Mouse (Mus musculus) limb, embryonic 13.5 days (tissue): Measurements from ENCODE around the gene Crlf2. TPM values are rescaled to one million over a fixed set of nuclear protein-coding genes. Genes with fewer than 3 reads are reported as not detected.
A peak's percentile ranks its signal among the peaks of the same experiment; 100 is the strongest.

ENCODE experiments used
- ATAC-seq: fragments of 200-750 bp; cut with Nextera tagmentation; 2 replicates; pipeline ENCODE4 v1.8.0; 2017; ENCODE audit warnings: low read depth, moderate number of reproducible peaks, moderate TSS enrichment; ENCODE audit not compliant: low FRiP score
- H3K27ac ChIP-seq: fragments of 300-500 bp; sonication (generic); 2 replicates; pipeline ENCODE4 v1.5.1; 2015; ENCODE audit warnings: inconsistent platforms, mild to moderate bottlenecking, moderate library complexity
- H3K27me3 ChIP-seq: fragments of 300-500 bp; sonication (generic); 2 replicates; pipeline ENCODE4 v1.6.1; 2015; ENCODE audit warnings: mild to moderate bottlenecking, inconsistent platforms
- H3K36me3 ChIP-seq: fragments of 300-500 bp; sonication (generic); 2 replicates; pipeline ENCODE4 v1.6.1; 2015; ENCODE audit warnings: inconsistent platforms, mild to moderate bottlenecking, moderate library complexity
- H3K4me1 ChIP-seq: fragments of 300-500 bp; sonication (generic); 2 replicates; pipeline ENCODE4 v1.6.1; 2015; ENCODE audit warnings: inconsistent platforms
- H3K4me2 ChIP-seq: fragments of 300-500 bp; sonication (generic); replicated peaks from 2 replicates; pipeline ENCODE4 v1.6.1; 2015; ENCODE audit warnings: inconsistent platforms, mild to moderate bottlenecking, moderate library complexity
- H3K4me3 ChIP-seq: fragments of 300-500 bp; sonication (generic); 2 replicates; pipeline ENCODE4 v1.5.1; 2015; ENCODE audit warnings: moderate library complexity, mild to moderate bottlenecking, inconsistent platforms
- H3K9ac ChIP-seq: fragments of 300-500 bp; sonication (generic); 2 replicates; pipeline ENCODE4 v1.6.1; 2015; ENCODE audit warnings: mild to moderate bottlenecking, inconsistent platforms
- H3K9me3 ChIP-seq: fragments of 300-500 bp; sonication (generic); 2 replicates; pipeline ENCODE4 v1.6.1; 2016; ENCODE audit warnings: inconsistent platforms
- WGBS: fragments of 180-500 bp; shearing (Covaris S2); methylation state at CpG from one replicate; pipeline ENCODE4 v1.1.7; 2015; 5-methylcytosine and 5-hydroxymethylcytosine counted together
- polyA plus RNA-seq: library from polyadenylated mRNA; unstranded; fragments of >200 nt; fragmentation: Nextera tagmentation; extraction: Ambion mirVana; gene quantifications from 2 replicates; pipeline ENCODE4 v1.2.1, GENCODE M21; 2015

Gene Crlf2
- 10.5 and 10.6 TPM in 2 replicates for polyA plus RNA-seq

DNA sequence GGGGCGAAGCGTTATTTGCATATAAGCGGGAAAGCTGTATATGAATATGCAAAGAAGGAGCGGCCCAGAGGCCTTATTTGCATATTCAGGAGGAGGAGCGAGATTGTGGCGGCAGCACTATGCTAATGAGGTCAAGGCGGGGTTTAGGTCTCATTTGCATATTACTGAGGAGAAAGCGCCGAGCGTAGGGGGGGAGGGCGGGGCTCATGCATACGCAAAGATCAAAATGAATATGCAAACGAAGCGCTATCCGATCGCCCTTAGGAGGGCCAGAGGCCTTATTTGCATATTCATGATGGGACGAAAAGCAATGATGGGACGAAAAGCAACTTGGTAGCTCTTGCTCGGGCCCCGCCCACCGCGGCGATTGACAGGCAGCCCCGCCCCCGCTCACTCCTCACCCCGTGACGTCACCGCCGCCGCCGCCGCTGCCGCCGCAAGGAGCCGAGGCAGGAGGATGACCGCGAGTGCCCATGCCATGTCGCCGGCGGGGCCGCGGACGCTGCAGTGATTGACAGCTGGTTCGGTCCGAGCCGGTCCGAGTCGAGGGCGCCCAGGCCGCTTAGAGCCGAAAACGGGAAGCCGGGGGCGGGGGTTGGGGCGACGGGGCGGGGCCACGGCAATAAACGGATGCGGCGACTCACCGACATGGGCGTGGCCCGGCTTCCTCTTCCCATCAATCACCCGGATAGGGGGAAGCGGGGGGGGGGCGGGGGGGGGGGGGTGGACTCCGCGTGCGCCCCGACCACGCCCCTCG, at the start of gene Crlf2:
Gene Crlf2 (minus strand): TSS at position 590 of the 757 bp plus-strand sequence.
- peaks cover 24% of the 10 kb centered on the region for H3K36me3 ChIP-seq
- H3K9me3 ChIP-seq, result peaks cover 39% of the 10 kb centered on the region
- H3K9ac ChIP-seq, result peak within 1 kb of the TSS; percentile 64
- H3K4me2 ChIP-seq, result peak within 1 kb of the TSS; percentile 56
- no peaks in the 10 kb centered on the region for H3K27me3 ChIP-seq
- under 1% methylated on average over 51 of the region's 73 CpGs for WGBS
- peak; percentile 45 for ATAC-seq
- H3K4me3 ChIP-seq, result peak within 1 kb of the TSS; percentile 66
- no peaks in the 10 kb centered on the region for H3K4me1 ChIP-seq
- H3K27ac ChIP-seq, result peak within 1 kb of the TSS; percentile 92

DNA sequence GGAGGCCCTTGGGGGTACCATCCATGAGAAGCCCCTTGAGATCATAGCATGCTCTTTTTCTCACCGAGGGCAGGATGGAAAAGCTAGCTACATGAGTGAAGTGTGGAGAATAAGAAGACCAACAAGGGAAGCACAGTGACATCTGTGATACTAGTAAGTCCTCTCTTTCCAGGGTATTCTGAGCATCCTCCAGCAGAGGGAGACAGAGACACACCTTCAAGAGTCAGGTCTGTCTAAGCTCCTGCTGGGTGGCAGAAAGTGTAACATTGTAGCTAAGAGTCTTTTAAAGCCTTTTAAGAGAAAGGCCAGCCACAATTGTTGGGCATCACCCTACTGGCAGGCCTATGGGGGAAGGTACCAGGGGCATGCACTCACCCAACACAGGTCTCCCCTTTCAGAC, 43.8 kb upstream of the Crlf2 start:
- H3K9me3 ChIP-seq, result peaks cover 3% of the 10 kb centered on the region; the same call in 1 of the 2 replicates
- no peaks in the 10 kb centered on the region for H3K4me1 ChIP-seq
- H3K9ac ChIP-seq, result no peak overlapping the region
- no peak overlapping the region for H3K27ac ChIP-seq
- no peak for ATAC-seq
- 34% methylated on average over 1 of the region's 1 CpGs for WGBS
- no peak overlapping the region for H3K4me3 ChIP-seq
- H3K27me3 ChIP-seq, result no peaks in the 10 kb centered on the region
- H3K4me2 ChIP-seq, result no peak overlapping the region
- H3K36me3 ChIP-seq, result no peaks in the 10 kb centered on the region

DNA sequence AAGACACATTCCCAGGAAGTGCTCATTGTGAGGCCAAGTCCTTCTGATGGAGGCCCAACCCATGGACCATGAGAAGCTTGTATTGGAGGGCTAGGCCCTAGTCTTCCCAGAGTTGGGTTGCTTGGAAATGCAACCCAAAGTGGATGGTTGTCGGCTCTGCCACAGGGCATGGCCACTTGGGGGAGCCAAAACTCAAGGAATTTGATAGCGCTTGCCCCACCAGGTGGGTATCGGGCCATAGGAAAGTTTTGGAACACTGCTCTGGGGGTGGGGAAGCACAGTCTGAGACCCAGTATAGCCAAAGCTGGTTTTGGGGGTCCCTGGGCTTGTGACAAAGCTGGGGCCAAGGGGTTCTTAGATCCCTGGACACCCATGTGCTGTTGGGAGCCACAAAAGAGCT, 42.3 kb upstream of the Crlf2 start:
- no peaks in the 10 kb centered on the region for H3K36me3 ChIP-seq
- ATAC-seq, result no peak
- H3K4me3 ChIP-seq, result no peak overlapping the region
- no peaks in the 10 kb centered on the region for H3K4me1 ChIP-seq
- no peak overlapping the region for H3K4me2 ChIP-seq
- no peak overlapping the region for H3K9ac ChIP-seq
- 9% methylated on average over 3 of the region's 3 CpGs for WGBS
- H3K27me3 ChIP-seq, result no peaks in the 10 kb centered on the region
- no peak overlapping the region for H3K27ac ChIP-seq
- H3K9me3 ChIP-seq, result peaks cover 7% of the 10 kb centered on the region; the same call in 1 of the 2 replicates

DNA sequence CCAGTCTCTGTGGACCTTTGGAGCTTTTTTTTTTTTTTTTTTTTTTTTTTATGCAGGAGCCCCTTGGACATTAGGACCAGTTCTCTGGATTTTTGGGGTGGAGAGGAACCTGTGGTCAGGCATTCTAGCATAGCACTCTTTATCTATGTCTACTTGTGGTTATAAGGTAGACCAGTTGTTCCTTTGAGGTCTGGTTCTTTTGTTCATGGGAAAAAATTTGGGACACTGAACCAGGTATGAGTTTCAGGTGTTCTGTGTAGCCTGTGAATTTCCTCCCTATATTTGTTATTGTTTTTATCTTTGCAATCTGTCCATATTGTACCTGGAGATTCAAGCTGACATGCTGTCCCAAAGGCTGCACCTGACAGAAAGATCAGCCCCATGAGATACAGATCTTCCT, 40.1 kb upstream of the Crlf2 start:
- no peaks in the 10 kb centered on the region for H3K36me3 ChIP-seq
- no peak overlapping the region for H3K4me2 ChIP-seq
- no peaks in the 10 kb centered on the region for H3K27me3 ChIP-seq
- no peak overlapping the region for H3K4me3 ChIP-seq
- H3K27ac ChIP-seq, result no peak overlapping the region
- no peak for ATAC-seq
- no peak overlapping the region for H3K9ac ChIP-seq
- H3K4me1 ChIP-seq, result no peaks in the 10 kb centered on the region
- peaks cover 7% of the 10 kb centered on the region; the same call in 1 of the 2 replicates for H3K9me3 ChIP-seq

DNA sequence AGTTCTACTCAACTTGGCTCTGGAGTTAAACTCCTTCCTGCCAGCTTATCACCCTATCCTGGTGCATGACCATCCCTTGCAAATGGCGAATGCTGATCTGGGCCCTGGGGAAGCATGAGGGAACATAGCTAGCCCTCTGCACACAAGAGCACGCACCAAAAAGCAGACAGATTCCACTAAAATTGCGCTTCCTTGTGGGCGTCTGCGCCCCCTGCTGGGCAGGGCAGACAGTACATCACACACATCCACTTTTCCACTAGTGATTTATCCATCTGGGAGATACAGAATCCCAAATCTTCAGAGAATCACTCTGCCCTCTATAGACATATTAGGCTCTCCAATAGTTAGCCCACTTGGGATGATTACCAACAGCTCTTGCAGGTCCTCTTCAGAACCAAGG, 37.9 kb upstream of the Crlf2 start:
- Histone ChIP-seq H3K36me3 (no peaks in the 10 kb centered on the region), H3K4me3 (no peak overlapping the region), H3K4me1 (no peaks in the 10 kb centered on the region), H3K4me2 (no peak overlapping the region), H3K27ac (no peak overlapping the region), H3K27me3 (no peaks in the 10 kb centered on the region), H3K9ac (no peak overlapping the region), H3K9me3 (peaks cover 7% of the 10 kb centered on the region; the same call in 1 of the 2 replicates)
- 34% methylated on average over 5 of the region's 5 CpGs for WGBS
- ATAC-seq, result no peak

DNA sequence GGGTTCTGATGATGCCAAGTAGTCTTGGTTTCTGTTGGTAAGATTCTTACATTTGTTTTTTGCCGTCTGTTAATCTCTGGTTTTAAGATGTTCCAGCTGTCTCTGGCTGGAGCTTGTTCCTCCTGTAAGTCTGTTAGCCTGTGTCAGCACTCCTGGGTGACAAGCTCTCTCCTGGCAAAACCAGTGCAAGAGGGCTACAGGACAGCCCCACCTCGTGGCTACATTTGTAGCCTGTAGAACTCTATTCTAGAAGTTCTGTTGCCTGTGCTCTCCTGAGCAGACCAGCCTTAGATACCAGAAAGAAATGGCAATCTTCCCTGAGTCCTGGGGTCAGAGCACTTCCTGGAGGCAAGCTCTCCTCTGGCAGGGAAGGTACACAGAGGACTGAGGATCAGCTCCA, 4.0 kb upstream of the Crlf2 start:
- Histone ChIP-seq H3K4me3 (no peak overlapping the region), H3K4me2 (no peak overlapping the region), H3K9me3 (peaks cover 8% of the 10 kb centered on the region; the same call in 1 of the 2 replicates), H3K36me3 (no peaks in the 10 kb centered on the region), H3K27ac (no peak overlapping the region), H3K9ac (no peak overlapping the region), H3K27me3 (no peaks in the 10 kb centered on the region), H3K4me1 (no peaks in the 10 kb centered on the region)
- ATAC-seq, result no peak
- 65% methylated on average over 2 of the region's 2 CpGs for WGBS

DNA sequence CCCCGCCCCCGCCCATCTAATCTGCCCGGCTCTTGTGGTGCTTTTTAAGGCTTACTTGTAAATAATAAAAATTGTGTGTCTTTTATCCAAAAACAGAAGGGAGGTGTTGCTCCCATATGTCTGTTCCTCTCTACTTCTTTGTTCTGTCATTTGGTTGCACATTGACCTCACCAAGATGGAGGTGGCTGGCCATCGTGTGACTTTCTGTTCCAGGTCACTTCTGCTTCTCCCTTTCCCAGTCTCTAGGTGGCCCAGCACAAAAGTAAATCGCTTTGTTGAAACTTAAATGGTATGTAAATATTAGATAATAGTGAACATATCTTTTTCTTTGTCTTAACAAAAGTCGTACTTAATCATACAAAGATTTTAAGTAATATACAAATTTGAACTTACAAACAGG, 398 bp upstream of the Crlf2 start:
- H3K9ac ChIP-seq, result no peak overlapping the region
- no peak for ATAC-seq
- peaks cover 21% of the 10 kb centered on the region for H3K36me3 ChIP-seq
- peak overlapping the region; percentile 66 for H3K4me3 ChIP-seq
- H3K27me3 ChIP-seq, result no peaks in the 10 kb centered on the region
- 23% methylated on average over 6 of the region's 6 CpGs for WGBS
- peak overlapping the region; percentile 56 for H3K4me2 ChIP-seq
- no peaks in the 10 kb centered on the region for H3K4me1 ChIP-seq
- H3K27ac ChIP-seq, result no peak overlapping the region
- H3K9me3 ChIP-seq, result peaks cover 34% of the 10 kb centered on the region

DNA sequence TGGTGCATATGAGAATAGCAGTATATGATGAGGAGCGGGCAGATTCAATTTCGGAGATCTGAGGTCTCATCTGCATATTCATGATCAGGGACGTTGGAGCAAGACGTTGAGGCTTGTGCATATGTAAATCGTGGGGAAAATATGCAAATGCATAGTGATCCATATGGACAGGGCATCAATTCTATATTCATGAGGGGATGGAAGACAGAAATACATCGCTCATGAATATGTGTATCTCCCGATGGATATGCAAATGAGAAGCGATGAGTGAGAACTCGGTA, 730 bp downstream of the Crlf2 start:
- Histone ChIP-seq H3K27ac (peak overlapping the region; percentile 92), H3K9ac (no peak overlapping the region), H3K36me3 (peaks cover 26% of the 10 kb centered on the region), H3K4me3 (peak overlapping the region; percentile 66), H3K4me1 (no peaks in the 10 kb centered on the region), H3K4me2 (peak overlapping the region; percentile 56), H3K27me3 (no peaks in the 10 kb centered on the region), H3K9me3 (peaks cover 44% of the 10 kb centered on the region)
- ATAC-seq, result no peak
- 2% methylated on average over 9 of the region's 9 CpGs for WGBS

DNA sequence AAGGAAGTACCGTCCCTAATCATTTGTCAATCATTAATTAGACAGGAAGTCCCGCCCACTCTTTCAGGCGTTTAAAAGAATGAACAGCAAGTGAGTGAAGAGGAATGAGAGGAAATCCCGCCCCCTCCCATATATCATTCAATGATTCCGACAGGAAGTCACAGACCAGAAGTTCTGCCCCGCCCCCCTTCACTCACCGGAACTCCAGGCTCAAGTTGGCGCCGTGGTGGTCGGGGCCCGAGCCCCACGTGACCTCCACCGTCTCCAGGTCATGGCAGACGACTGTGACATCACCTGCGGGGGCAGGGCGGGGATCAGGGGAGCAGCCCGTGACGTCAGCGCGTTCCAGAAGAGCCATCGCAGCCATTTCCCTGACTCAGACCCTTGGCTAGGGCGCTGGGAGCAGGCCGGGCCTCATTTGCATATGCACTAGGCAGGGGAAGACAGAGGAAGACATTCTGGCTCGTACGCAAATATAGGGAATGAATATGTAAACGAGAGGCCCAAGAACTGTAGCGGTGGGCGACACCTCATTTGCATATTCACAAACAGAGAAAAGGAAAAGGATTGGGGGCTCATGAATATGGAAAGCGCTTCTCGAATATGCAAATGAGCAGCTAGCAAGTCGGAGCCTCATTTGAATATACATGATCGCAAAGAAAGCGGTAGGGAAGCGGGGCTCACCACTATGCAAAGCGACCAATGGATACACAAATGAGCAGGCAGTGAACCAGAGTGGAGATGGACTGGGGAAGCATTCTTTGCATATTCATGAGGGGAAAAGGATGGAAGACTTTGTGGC, 1.3 kb downstream of the Crlf2 start:
- Histone ChIP-seq H3K4me2 (peak overlapping the region; percentile 56), H3K4me1 (no peaks in the 10 kb centered on the region), H3K9me3 (peaks cover 49% of the 10 kb centered on the region), H3K36me3 (peaks cover 28% of the 10 kb centered on the region), H3K27me3 (no peaks in the 10 kb centered on the region), H3K9ac (no peak overlapping the region), H3K27ac (peak overlapping the region; percentile 92), H3K4me3 (peak overlapping the region; percentile 66)
- WGBS, result under 1% methylated on average over 35 of the region's 35 CpGs
- ATAC-seq, result peak; percentile 84

DNA sequence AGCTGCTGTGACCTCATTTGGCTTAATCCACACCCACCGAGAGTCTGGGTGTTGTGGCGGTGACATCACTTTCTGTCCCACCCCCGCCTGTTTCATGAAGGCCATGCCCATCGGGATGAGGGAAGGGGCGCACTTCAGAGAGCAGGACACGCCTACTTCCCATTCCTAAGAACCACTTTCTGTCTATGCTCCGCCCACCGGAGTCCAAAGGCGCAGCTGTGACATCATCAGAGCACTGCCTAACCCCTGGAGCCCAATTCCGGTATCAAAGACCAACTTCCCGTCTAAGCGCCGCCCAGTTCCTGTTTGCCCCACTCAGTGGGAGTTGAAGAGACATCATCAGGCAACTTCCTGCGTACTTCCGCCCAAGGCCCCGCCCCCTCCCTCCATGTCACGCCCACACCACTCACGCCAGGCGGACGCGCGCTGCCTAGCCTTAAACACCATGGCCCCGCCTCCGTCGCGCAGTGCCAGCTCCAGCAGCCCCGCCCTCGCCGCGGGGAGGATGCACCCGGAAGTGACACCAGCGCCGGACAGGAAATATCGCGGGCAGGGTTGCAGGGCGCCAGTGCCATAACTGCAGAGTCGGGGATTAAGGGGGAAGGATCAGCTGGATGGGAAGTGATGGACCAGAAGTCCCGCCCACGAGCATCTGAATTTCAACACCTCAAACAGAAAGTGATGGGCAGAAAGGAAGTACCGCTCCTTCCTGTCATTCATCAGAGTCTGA, 2.0 kb downstream of the Crlf2 start:
- H3K4me2 ChIP-seq, result peak overlapping the region; percentile 56
- 7% methylated on average over 40 of the region's 40 CpGs for WGBS
- peak; percentile 74 for ATAC-seq

GRCm38 (mm10) chr5:109555676-109556571, 2.9 kb downstream of the Crlf2 start:
- peaks cover 64% of the 10 kb centered on the region for H3K9me3 ChIP-seq
- H3K4me2 ChIP-seq, result peak overlapping the region; percentile 56
- peak overlapping the region; percentile 66 for H3K4me3 ChIP-seq
- no peaks in the 10 kb centered on the region for H3K27me3 ChIP-seq
- no peak for ATAC-seq
- no peak overlapping the region for H3K9ac ChIP-seq
- H3K4me1 ChIP-seq, result no peaks in the 10 kb centered on the region
- WGBS, result 78% methylated on average over 54 of the region's 54 CpGs
- peak overlapping the region; percentile 91; the same call in 1 of the 2 replicates for H3K27ac ChIP-seq
- peaks cover 41% of the 10 kb centered on the region for H3K36me3 ChIP-seq

More for the DNA sequence above, 2.0 kb downstream of the Crlf2 start:
- Histone ChIP-seq H3K27me3 (no peaks in the 10 kb centered on the region), H3K27ac (peak overlapping the region; percentile 91), H3K4me1 (no peaks in the 10 kb centered on the region), H3K36me3 (peaks cover 33% of the 10 kb centered on the region), H3K9me3 (peaks cover 56% of the 10 kb centered on the region), H3K4me3 (peak overlapping the region; percentile 66), H3K9ac (no peak overlapping the region)
